Mouse (Mus musculus) lung, embryonic 14.5 days (tissue): ENCODE measurements around the gene Mertk. TPM values are rescaled to one million over a fixed set of nuclear protein-coding genes. Genes with fewer than 3 reads are reported as not detected.

ENCODE experiments used
- ATAC-seq: fragments of 200-750 bp; cut with Nextera tagmentation; 2 replicates; pipeline ENCODE4 v1.8.0; 2017; ENCODE audit warnings: mild to moderate bottlenecking, moderate TSS enrichment, moderate library complexity; ENCODE audit not compliant: insufficient read depth
- DNase-seq: peaks from one replicate; pipeline ENCODE4 v3.0.0-alpha.2; 2015
- H3K27ac ChIP-seq: fragments of 300-500 bp; sonication (generic); 2 replicates; pipeline ENCODE4 v1.5.1; 2014; ENCODE audit warnings: low read depth, mild to moderate bottlenecking, moderate library complexity
- H3K27me3 ChIP-seq: fragments of 300-500 bp; sonication (generic); 2 replicates; pipeline ENCODE4 v1.6.1; 2014; ENCODE audit warnings: low read length, control low read depth; ENCODE audit not compliant: insufficient read depth
- H3K36me3 ChIP-seq: fragments of 300-500 bp; sonication (generic); 2 replicates; pipeline ENCODE4 v1.6.1; 2014; ENCODE audit warnings: control low read depth; ENCODE audit not compliant: insufficient read depth
- H3K4me1 ChIP-seq: fragments of 300-500 bp; sonication (generic); 2 replicates; pipeline ENCODE4 v1.6.1; 2014; ENCODE audit warnings: antibody characterized with exemption, control low read depth; ENCODE audit not compliant: insufficient read depth
- H3K4me2 ChIP-seq: fragments of 300-500 bp; sonication (generic); 2 replicates; pipeline ENCODE4 v1.6.1; 2014; ENCODE audit warnings: mild to moderate bottlenecking
- H3K4me3 ChIP-seq: fragments of 300-500 bp; sonication (generic); 2 replicates; pipeline ENCODE4 v1.5.1; 2014; ENCODE audit warnings: low read depth, low read length
- H3K9ac ChIP-seq: fragments of 300-500 bp; sonication (generic); 2 replicates; pipeline ENCODE4 v1.6.1; 2014
- H3K9me3 ChIP-seq: fragments of 300-500 bp; sonication (generic); 2 replicates; pipeline ENCODE4 v1.6.1; 2016; ENCODE audit warnings: low read depth, low read length, control low read depth
- CTCF ChIP-seq: IDR thresholded peaks from 2 replicates; pipeline ENCODE4 v1.5.1; 2016; ENCODE audit warnings: antibody characterized with exemption, low read depth
- WGBS: fragments of 180-500 bp; shearing (Covaris S2); extraction: QIAGEN DNeasy Blood & Tissue Kit; methylation state at CpG from one replicate; pipeline ENCODE4 v1.1.7; 2014; 5-methylcytosine and 5-hydroxymethylcytosine counted together
- polyA plus RNA-seq: library from polyadenylated mRNA; unstranded; fragments of >200 nt; fragmentation: Nextera tagmentation; extraction: Ambion mirVana; gene quantifications from 2 replicates; pipeline ENCODE4 v1.2.1, GENCODE M21; 2014

Gene Mertk
- polyA plus RNA-seq, 1 experiment from 2014 or later = 4.5 TPM

DNA sequence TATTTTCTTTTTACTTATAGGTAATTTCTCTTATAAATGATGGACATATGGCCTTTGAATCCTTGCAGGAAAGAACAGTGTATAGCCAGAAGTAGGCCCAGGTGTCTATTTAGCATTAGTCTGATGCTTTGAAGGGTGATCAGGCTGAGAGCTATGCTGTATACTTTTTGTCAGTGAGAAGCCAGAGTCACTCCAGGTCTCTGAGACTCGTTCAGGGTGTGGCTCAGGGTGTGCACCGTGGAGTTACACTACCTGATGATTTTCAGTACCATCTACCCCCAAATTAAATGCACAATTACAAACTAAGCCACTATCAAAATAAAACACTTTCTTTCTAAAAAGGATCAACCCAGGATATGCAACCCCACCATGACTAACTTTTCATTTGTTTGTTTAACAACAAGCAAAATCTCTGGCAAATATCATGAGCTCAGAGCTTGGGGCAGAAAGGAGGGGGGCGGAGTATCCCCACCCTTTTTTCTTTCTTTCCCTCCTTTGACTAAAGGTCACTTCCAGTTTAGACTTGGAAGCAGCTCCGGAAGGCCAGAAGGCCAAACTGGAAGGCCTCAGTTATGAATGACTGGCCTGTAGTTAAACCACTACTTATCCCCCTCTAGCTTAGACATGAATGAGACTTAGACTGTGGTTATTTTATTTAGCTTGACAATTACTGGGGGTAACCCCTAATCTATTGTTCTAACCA lies 69.9 kb downstream of the Mertk start:
- Histone ChIP-seq H3K9me3 (no peaks in the 10 kb centered on the region), H3K4me1 (no peaks in the 10 kb centered on the region), H3K4me3 (no peak overlapping the region), H3K27ac (no peak overlapping the region), H3K4me2 (no peak overlapping the region), H3K36me3 (0 out of 2 replicates have a peak, but pooled peaks cover 3% of the 10 kb centered on the region), H3K27me3 (no peaks in the 10 kb centered on the region), H3K9ac (no peak overlapping the region)
- 68% methylated on average over 4 of the region's 4 CpGs for WGBS
- ATAC-seq = no peak
- TF ChIP-seq CTCF = no peak
- DNase-seq = no peak

DNA sequence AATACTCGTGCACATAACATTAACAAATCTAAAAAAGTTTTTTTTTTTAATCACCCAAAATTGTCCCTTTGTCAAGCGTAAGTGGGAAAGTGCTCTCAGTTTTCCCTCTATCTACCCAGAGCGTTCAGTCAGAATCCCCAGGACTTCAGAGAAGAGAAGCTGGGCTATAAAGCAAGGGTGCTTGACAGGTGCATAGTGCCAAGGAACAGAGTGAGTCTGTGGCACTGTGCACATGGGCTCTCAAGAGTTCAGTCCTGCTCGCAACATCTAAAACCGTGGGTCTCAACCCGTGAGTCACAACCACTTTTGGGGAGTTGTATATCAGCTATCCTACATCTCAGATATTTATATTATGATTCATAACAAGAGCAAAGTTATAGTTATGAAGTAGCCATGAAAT lies 71.8 kb downstream of the Mertk start:
- no peaks in the 10 kb centered on the region for H3K9me3 ChIP-seq
- no peak for TF ChIP-seq CTCF
- H3K27me3 ChIP-seq = no peaks in the 10 kb centered on the region
- H3K9ac ChIP-seq = no peak overlapping the region
- no peaks in the 10 kb centered on the region for H3K4me1 ChIP-seq
- no peak overlapping the region for H3K27ac ChIP-seq
- no peak overlapping the region for H3K4me3 ChIP-seq
- no peak overlapping the region for H3K4me2 ChIP-seq
- H3K36me3 ChIP-seq = no peaks in the 10 kb centered on the region
- 84% methylated on average over 6 of the region's 6 CpGs for WGBS
- no peak for ATAC-seq
- no peak for DNase-seq

DNA sequence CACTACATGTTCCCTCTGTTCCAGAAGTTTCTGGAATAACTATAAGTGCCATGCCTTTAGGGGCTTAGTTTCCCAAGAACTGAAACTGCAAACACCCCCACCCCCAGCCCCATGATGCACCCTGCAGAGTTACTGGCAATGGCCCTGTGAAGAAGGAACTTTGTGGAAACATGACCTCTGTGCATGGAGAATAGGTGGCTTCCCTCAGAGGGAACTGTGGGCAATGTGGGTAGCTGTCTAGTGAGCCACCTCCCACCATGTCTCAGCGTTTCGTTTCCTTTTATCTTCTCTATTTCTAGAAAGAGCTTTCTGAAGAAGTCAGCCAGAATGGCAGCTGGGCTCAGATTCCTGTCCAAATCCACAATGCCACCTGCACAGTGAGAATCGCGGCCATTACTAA lies 72.3 kb downstream of the Mertk start:
- no peaks in the 10 kb centered on the region for H3K27me3 ChIP-seq
- no peaks in the 10 kb centered on the region for H3K4me1 ChIP-seq
- H3K36me3 ChIP-seq = no peaks in the 10 kb centered on the region
- H3K4me2 ChIP-seq = no peak overlapping the region
- no peak for TF ChIP-seq CTCF
- no peak overlapping the region for H3K4me3 ChIP-seq
- WGBS = 86% methylated on average over 4 of the region's 4 CpGs
- H3K27ac ChIP-seq = no peak overlapping the region
- no peak for DNase-seq
- no peak for ATAC-seq
- no peak overlapping the region for H3K9ac ChIP-seq
- no peaks in the 10 kb centered on the region for H3K9me3 ChIP-seq

DNA sequence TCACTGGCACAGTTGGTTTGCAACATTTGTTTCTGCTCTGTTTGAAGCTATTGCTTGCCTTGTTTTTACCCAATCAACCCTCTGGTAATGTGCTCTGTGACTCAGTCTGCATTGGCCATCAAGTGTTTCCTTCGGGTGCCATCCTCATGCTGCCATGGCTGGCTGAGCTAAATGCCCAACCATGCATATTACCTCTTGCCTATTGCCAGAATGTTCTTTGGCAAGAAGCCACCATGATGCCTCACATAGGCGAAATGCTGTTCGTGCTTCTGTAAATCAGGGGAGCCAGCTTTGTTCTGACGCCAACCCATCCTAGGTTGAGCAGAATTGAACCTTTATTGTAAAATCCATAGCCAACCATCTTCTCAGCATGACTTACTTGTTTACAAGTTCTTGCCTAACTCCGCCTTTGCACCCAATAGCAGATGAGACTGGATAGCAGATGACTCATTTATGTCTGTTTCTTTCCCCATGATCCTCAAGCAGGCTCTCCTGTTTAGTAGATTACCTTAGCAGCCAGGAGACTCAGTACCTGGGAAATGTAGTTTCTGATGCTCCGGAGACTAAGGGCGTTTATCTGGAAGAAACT lies 73.1 kb downstream of the Mertk start:
- Histone ChIP-seq H3K9ac (no peak overlapping the region), H3K27ac (no peak overlapping the region), H3K36me3 (no peaks in the 10 kb centered on the region), H3K4me3 (no peak overlapping the region), H3K9me3 (no peaks in the 10 kb centered on the region), H3K4me2 (no peak overlapping the region), H3K27me3 (no peaks in the 10 kb centered on the region), H3K4me1 (no peaks in the 10 kb centered on the region)
- TF ChIP-seq CTCF = no peak
- whole genome bisulfite sequencing = 92% methylated on average over 7 of the region's 7 CpGs
- no peak for ATAC-seq
- no peak for DNase-seq

DNA sequence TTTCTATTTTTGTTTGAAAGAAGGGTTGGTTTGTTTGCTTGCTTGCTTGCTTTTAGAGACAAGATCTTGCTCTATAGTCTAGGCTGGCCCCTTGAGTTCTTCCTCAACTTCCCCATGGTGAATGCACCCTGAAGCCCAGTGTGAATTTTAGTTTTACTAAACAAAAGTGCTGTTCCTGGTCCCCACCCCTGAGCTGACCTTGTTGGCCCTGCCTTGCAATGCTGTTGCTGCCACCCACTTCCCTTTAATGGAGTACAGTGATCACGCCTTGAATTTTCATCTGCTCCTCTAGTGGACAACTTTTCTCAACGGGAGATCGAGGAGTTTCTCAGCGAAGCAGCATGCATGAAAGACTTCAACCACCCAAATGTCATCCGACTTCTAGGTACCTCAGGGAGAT lies 83.5 kb downstream of the Mertk start:
- H3K4me3 ChIP-seq = no peak overlapping the region
- WGBS = 91% methylated on average over 5 of the region's 5 CpGs
- ATAC-seq = no peak
- peaks cover 8% of the 10 kb centered on the region; the same call in 1 of the 2 replicates for H3K36me3 ChIP-seq
- no peaks in the 10 kb centered on the region for H3K27me3 ChIP-seq
- DNase-seq = no peak
- no peak overlapping the region for H3K27ac ChIP-seq
- H3K9ac ChIP-seq = no peak overlapping the region
- TF ChIP-seq CTCF = no peak
- no peak overlapping the region for H3K4me2 ChIP-seq
- H3K9me3 ChIP-seq = no peaks in the 10 kb centered on the region
- no peaks in the 10 kb centered on the region for H3K4me1 ChIP-seq

DNA sequence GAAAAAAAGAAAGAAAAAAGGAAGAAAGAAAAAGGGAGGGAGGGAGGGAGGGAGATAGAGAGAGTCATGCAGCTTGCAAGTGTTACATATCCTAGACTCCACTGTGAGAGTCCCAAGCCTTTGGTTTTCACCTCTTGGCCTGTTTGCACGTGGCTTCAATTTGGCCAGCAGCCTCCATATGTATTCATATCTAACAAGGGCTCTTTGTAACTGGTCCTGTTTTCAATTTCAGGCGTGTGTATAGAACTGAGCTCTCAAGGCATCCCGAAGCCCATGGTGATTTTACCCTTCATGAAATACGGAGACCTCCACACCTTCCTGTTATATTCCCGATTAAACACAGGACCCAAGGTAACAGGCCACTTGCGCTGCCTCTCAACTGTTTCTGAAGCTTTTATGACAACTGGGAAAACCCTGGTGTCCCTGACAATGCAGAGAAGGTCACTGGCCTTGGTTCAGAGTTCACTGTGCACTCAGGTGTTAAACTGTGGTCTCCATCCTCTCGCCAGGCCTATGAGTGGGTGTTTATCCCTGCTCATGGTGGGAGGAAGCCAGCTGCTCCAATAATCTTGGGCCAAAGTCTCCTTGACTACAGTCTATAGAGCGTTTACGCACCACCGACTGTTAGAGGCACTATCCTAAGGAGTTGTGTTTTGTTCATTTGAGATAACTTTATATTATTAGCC lies 85.0 kb downstream of the Mertk start:
- no peak for ATAC-seq
- WGBS = 83% methylated on average over 10 of the region's 10 CpGs
- Histone ChIP-seq H3K27me3 (no peaks in the 10 kb centered on the region), H3K36me3 (peaks cover 8% of the 10 kb centered on the region; the same call in 1 of the 2 replicates), H3K4me2 (no peak overlapping the region), H3K4me1 (no peaks in the 10 kb centered on the region), H3K27ac (no peak overlapping the region), H3K9me3 (no peaks in the 10 kb centered on the region), H3K9ac (no peak overlapping the region), H3K4me3 (no peak overlapping the region)
- no peak for TF ChIP-seq CTCF
- no peak for DNase-seq

DNA sequence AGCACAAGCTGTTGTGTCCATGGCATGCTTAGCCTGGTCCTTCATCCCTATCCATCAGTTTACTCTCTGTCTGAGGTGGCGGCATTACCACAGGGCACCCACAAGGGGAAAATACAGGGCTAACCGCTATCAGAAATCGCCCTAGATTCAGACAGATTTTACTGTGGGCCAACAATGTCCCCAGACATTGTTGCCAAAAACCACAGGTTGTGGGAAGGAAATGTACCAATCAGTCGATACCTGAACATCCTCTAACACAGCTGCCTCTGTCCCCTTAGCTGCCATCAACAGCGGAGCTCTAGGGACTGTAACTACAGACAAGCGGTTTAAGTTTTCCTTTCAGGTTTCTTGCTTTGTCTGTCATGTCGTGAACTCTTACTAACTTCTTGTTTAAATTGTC lies 86.1 kb downstream of the Mertk start:
- Histone ChIP-seq H3K36me3 (peaks cover 4% of the 10 kb centered on the region; the same call in 1 of the 2 replicates), H3K9me3 (no peaks in the 10 kb centered on the region), H3K4me3 (no peak overlapping the region), H3K4me2 (no peak overlapping the region), H3K27ac (no peak overlapping the region), H3K9ac (no peak overlapping the region), H3K27me3 (no peaks in the 10 kb centered on the region), H3K4me1 (no peaks in the 10 kb centered on the region)
- WGBS = 91% methylated on average over 7 of the region's 7 CpGs
- no peak for TF ChIP-seq CTCF
- ATAC-seq (no peak), DNase-seq (no peak)
